Mouse (Mus musculus): ENCODE data around the gene Edem3.
A peak's percentile ranks its signal among the peaks of the same experiment; 100 is the strongest.
"Not testable (repeated sequence)": the region's sequence is repeated elsewhere in the genome, so short reads cannot be mapped to it uniquely, and the experiment has no call there.

Gene Edem3

DNA sequence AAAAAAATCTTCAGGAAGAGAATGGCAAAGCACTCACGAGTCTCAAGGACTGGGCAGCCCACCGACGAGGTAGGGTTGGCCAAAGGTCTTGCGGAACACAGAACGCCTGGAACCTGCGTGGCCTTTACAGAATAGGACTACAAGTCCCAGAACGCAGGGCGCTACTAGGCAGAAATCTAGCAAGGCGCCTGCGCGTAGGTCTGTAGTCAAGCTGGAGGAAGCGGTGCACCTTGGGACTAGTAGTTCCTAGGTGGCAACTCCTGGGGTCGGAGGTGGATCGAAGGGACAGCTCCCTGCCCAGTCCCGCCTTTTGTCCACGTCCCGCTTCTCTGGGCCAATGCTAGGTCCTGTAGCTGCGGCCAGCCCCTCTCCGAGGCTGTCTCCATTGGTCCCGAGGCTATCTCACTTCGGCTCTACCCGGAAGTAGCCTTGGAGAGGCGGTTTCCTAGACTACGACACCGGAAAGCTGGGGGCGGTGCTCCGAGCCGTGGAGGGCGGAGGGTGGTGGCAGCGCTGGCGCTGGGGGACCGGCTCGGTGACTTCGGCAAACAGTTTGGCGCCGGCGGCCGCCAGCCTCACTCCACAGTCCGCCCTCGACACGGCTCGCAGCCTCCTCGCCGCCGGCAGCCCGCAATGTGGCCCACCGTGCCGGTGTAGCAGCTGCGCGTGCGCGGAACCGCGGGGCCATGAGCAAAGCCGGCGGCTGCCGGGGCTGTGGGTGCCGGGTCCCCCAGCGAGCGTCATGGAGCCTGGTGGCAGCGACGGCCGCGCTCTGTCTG is at the start of gene Edem3:
Edem3 (plus strand) TSS at position 491 of the 779 bp plus-strand sequence.
- peak; percentile 100 for DNase-seq

DNA sequence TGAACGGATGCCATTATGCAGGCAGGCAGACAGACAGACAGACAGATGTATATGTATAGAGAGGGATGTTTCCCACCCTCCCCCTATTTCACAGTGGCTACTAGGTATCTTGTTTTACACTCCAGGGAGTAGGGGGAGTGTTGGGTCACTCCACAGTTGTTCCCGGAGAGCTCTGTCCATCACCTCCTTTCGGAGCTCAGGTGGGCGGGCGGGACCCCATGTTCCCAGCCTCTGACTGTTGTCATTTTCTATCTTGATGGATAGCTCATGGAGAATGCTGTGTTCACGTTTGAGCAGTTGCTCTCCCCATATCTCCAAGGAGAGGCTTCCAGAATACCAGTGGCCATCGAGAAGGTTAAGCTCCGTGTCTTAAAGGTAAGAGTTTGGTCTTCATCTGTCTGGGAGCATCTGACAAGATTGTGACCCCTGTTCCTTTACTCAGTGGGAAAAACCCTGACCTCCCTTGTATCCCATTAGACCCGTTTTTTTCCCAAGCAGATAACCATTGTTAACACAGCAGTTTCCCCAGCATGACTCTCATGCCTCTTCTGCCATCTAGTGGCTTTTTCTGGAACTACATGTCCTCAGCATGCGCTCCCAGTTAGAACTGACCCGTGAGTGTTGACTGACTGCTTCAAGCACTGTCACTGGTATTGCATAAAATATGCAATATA is 49.3 kb upstream of the Edem3 start:
- DNase-seq = peak; percentile 81 to 85

DNA sequence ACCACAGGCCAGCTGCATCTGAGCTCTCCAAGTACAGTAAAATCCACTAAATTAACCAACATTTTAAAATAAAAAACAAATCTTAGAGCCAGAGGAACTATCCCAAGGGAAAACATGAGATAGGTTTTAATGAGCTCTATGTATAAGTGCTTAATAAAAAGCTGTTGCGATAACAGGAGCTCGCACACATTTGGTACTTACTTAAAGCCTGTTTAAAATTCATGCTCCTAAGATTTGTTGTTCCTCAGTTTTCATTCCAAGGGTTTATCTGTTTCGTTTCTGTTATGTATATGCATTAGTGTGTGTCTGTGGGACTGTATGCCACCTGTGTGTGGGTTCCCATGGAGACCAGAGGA is 48.8 kb upstream of the Edem3 start:
- DNase-seq = no peak

DNA sequence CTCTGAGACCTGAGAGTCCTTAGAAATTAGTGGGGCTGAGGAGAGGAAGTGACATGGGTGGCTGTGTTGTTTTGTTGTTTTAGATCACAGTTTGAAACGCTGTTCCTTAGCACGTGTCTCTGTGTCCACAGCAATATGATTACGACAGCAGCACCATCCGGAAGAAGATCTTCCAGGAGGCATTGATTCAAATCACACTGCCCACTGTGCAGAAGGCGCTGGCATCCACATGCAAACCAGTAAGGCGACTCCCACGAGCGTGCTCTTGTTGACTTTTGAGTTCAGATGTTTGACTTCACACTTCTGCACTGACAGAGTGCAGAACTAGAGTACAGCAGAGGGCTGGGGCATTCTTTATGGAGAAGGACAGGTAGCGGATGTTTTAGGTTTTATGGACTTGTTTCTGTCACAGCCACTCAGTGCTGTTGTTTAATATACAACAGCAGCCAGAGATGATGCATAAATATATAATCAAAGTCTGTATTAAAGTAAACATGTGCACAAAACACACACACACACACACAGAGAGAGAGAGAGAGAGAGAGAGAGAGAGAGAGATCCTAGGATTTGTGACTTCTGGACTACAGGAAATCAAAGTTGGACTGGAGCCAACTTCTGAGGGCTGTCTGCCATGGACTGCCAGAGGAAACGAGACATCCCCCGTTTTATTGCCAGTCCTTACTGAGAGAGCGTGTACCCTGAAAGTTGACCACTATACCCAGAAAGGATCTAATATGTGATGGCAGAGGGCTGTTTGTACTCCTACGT is 46.0 kb upstream of the Edem3 start:
- DNase-seq = no peak

DNA sequence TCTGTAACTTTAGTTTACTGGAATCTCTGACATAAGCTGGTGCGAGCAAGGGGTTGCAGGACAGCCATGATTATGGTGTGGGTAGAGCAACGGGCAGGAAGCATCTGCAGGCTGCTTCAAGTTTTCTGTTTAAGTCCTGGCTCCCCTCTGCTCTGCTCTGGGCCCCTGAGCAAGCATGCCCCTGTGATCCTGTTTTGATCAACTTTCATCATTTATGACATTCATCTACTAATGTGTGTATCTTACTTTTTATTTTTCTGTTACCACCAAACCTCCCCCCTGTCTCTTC is 45.5 kb upstream of the Edem3 start:
- DNase-seq = no peak

DNA sequence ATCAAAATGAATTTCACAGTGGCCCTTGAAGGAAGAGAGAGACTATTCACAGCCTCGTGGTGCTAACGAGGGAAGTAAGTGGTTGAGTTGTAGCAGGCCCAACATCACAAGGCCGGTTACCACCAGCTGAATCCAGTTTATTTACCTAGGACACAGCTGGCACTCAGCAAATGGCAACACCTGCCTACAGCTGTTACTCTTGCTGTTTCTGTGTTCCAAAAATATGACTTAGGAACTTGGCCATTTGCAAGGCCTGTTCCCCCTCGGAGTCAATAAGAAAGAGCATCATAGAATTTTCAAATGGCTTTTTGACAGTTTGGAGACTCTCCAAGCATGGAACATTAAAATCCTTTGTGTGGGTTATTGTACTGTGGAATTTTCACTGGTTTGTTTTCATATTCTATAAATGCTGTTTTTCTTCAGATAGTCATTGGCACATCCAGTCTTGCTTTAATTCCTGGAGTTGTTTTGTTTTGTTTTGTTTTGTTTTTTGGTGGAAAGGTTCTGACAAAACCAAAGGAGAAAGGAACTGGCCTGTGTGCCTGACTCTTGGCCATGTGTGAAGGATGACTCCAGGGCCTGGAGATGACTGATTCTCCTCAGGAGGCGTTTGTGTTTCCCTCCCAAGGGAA is 44.6 kb upstream of the Edem3 start:
- DNase-seq = no peak

DNA sequence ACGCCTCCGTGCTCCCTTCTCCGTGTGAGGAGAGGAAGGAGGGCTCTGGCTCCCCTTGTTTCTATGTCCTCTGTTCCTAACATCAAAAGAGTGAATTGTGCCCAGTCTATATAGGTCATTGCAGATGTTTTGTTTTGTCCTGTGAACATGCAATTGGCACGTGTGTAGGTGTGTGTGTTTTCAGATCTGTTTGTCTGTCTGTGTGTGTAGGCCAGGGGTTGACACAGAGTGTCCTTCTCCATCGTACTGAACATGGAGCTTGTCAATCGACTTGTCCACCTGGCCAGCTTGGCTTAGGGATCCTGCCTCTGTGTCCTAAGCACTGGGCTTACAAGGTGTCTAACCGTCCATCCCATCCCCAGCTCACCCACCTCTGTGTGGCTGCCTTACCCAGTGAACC is 44.1 kb upstream of the Edem3 start:
- DNase-seq = no peak

DNA sequence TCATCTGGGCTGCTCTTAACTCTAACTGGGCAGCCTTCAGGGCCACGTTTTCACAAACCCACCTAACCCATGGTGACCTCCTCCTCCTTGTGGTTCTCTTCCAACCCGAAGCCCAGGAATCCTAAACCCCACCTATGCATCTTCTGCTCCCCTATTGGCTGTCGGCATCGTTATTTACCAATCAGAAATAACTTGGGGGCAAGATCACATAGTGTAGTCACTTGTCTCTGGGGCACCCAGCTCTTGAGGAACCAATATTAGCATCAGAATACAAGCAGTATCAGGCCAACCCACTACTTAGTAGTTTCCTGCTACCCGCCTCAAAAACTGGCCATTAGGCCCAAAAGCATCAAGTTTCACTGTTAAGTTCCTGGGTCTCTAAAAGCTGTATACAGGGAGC is 42.5 kb upstream of the Edem3 start:
- DNase-seq = no peak

DNA sequence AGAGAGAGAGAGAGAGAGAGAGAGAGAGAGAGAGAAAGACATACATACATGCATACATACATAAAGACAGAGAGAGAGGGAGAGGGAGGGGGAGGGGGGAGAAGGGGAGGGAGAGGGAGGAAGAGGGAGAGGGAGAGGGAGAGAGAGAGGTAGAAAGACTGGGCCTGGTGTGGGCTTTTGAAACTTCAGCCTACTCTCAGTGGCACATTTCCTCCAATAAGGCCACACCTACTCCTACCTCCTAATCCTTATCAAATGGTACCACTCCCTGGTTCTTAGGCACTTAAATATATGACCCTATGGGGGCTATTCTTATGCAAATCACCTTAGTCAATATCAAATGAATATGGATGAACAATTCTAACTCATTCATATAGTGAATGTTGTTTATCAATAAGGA is 41.5 kb upstream of the Edem3 start:
- DNase-seq = no peak

DNA sequence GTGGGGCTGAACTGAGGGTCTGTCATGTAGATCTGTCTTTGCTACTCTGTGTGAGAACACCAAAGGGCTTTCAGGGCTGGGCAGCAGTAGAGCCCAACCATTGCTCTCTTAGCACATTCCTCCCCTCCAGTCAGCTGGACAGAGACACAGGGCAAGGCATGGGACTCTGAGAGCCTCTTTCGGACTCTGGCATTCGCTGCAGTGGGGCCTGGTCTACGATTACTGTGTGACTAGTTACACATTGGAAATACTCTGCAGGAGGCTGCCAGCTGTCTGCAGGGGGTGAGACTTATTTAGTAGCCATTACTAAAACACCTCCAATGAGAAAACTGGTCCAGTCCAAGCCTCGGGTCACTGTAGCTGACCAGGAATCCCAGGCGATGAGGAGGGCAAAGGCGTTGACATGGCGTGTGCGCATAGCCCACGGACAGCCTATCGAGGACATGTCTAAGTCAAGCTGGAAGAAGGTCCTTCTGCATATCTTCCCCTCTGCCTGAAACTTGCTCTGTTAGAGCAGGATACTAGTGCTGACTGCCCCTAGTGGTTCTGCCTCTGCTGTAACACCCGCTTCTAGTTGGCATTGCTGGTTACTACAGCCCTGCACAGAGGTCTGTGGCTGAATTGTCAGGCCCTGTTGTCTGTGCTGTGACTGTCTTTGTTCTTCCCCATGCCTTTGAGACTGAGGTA is 39.0 kb upstream of the Edem3 start:
- DNase-seq = no peak

DNA sequence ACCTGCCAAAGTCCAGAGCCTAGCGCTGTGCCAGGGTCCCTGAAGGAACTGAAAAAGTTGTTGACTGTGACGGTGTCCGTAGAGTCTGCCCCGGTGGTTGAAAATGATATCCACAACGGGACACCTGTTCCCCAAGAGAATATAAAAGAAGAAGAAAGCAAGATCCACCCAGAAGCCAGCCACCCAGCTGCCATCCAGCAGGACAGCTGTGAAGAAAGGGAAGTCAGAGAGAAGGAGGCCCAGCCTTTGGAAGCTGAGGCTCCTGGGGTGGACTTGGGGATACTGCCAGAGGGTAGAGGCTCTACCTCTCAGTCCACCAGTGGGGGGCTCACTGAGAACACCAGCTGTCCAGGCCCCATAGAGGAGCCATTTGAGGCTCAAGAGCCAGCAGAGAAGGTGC is 37.5 kb upstream of the Edem3 start:
- DNase-seq = no peak

DNA sequence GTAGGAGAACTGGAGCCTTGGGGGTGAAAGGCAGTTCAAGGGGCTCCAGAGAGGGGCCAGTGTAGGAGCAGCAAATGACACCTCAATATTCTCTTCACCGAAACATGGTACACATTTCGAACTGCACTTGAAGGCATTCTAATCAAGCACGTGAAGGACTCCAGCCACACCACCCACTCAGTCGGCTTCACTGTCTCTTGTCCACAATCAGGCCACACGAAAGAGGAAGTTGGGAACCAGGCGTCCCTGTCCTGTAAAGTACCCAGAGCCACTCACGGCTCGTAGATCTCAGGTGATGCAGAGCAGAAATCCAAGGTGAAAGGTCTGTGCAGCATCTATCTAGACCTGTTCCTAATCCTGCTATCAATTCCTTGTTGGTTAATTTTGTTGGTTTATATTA is 36.6 kb upstream of the Edem3 start:
- no peak for DNase-seq

DNA sequence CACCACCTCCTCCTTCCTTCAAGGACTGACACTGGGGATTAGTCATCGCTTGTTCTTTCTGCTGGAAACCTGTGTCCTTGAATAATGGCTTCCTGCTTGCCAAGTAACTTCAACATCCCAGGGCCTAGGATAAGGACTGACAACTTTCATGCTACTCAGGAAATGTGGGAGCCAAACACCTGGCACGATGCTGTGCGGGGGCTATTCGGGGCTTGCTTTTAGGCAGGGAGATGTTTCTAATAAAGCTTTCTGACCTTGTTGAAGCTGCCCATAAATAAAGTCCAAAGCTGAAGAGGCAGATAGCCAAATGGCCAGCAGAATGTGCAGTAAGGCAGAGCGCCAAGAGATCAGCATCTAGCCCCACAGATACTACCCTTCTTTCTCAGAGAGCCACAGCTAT is 35.3 kb upstream of the Edem3 start:
- DNase-seq = no peak

DNA sequence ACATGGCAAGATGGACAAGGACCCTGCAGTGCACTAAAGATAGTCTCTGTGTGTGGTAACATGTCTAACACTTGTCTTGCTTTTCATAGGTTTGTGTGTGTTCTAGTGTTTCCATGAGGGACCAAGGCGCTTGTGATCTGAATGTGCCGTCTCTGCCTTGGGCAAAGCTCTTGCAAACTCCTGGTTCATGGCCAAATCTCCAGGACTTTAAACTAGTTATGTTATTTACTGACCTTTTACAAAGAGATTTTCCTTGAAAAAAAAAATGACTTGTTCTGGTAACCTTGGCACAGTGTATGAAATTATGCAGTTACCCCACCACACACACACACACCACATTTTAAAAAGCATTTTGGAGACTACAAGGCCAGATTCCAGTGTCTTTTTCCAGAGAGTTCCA is 34.6 kb upstream of the Edem3 start:
- DNase-seq = no peak

DNA sequence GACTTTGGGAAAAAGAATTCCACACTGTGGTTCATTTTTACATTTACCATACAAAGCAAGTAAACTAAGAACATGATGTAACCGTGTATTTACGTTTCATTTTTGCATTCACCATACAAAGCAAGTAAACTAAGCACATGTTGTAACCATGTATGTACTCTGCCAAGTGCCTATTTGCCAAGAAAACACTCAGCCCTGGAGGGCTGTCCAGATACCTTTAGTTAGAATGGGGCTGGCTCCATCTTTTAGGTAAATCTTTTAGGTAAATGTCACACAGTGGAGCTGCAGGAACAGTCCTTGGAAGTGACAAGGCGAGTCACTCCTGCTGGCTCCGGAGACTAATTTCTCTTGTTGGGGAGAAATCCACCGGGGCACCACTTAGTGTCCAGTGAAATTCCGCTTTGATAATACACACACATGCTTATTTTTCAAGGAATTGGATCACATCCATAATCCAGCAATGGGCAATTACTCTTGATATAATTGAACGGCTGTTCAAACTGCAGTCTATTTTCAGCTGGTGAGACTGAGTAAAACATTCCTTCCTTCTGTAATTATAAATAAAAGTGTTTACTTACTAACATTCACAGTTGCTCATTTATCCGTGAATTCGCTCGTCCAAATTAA is 33.7 kb upstream of the Edem3 start:
- peak; percentile 25 to 42 for DNase-seq

DNA sequence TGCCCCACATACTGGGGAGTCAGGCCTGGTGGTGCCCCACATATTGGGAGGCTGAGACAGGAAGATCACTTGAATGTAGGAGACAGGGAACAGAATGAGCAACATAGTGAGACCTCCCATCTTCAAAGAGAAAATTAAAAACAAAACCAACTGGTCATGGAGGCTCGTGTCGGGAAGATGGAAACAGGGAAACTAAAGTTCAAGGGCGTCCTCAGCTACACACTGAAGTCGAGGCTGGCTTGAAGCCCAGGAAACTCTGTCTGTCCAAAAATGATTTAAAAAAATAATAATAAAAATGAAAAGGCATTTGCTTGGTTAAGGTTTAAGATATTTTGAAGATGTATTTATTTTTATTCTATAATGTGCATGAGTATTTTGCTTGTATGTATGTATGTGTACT is 31.4 kb upstream of the Edem3 start:
- no peak for DNase-seq

DNA sequence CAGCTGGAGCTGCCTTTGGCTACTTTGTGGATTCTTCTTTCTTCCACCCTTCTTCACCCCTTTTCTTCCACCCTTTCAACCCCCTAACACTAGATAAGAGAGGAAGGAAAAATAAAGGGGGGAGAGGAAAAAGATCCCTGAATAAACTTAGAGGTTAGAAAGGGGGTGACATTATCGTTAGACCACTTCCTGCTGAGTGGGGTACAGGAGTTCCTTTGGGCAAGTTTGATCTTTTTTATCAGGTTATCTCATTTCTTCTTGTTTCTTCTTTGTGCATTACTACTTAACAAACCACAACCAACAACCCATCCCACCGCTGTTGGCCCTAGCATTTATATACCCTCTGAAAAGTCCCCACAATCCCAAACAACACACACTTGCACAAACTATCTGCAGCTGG is 29.6 kb upstream of the Edem3 start:
- no peak for DNase-seq

DNA sequence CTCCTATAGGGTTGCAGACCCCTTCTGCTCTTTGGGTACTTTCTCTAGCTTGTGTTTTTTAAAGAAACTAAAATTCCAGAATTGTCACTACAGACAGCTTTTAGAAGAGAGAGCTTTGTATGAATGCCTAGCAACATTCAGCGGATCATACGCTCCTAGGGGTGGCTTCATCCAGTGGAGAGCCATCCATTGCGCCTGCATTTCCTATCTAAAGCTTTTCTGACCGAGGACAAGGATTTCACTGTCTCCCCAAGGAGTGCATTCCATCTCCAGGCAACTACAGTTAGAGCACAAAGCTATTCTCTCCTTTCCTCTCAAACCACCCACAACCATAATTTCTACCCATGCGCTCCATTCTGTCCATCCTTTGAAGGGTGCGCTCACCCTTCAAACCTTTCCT is 28.8 kb upstream of the Edem3 start:
- no peak for DNase-seq

DNA sequence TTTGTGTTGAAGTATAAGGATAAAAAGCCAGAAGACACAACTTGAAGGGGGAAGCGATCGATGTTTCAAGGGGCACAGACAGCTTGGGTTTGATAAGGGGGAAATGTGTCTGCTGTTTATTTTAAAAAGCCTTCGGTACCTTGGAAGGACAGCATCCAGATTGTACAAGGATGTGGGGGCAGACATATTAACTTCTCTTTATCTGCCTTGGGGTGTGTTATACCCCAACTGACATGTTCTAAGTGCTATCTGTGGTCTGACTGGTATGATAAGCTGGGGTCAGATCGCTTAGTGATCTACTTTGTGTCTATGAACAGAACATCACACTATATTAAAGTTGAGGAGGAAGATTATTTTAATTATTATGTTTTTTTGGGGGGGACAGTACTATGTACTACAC is 27.0 kb upstream of the Edem3 start:
- DNase-seq = no peak

DNA sequence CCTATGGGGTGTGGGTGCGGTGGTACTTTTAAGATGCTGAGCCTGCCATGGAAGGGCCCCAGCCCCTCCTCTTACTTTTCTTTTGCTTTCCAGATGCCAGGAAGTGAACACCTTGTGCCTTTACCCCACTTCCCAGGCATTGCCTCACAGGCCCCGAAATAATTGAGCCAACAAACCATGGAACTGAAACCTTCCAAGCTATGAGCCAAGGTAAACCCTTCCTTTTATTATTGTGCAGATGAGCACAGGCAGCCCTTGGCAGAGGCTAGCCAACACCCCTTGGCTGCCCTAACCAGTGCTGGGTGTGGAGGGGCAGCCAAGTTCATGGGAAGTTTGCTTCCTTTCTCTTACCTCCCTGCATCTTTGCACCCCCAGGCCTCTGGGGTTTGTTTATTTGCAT is 18.0 kb upstream of the Edem3 start:
- no peak for DNase-seq

DNA sequence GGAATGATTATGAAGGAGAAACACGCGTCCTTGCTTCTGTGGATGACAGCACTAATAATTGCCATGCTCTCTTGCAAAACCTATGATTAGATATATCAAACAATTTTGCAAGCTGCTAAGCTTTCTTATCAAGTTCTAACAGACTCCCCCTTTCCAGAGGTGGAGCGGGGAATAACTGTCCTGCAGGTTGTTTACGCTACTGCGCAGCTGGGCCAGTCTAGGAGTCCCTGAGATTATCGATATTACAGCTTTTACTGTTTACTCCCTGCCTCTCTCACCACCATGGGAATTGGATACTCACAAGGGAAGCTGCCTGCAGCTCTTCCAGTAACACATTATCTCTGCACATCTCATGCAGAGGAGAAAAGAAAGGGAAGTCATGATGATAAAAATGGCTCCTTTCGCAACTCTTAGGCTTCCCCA is 14.0 kb upstream of the Edem3 start:
- DNase-seq = no peak

DNA sequence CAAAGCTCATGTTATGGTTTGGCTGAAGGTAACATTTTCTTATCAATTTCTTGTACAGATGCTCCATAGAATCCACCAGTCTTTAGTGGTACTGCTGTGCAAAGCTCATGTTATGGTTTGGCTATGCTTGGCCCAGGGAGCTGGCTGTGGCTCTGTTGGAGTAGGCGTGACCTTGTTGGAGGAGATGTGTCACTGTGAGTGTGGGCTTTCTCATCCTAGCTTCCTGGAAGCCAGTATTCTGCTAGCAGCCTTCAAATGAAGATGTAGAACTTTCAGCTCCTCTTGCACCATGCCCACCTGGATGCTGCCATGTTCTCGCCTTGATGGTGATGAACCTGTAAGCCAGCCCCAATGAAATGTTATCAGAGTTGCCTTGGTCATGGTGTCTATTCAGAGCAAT is 5.3 kb upstream of the Edem3 start:
- DNase-seq = not testable (repeated sequence)

DNA sequence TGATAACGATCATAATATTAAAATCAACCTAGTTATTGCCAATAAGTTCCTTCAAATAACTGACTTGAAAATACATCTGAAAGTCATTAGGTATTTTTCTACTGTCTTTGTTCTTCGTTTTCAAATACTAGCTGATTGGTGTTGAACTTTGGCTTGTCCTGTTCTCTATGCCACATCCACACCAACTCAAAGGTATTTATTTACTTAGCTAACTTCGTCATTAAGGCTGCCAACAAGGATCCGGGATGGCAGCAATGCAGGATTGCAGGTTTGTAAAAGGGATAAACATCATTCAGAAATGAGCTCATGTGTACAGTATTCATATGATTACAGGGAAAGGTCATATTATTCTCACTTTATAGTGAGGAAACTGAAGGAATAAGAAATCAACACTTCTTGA is 2.2 kb upstream of the Edem3 start:
- no peak for DNase-seq

All from lung, adult 18-20 months (tissue).